Mouse (Mus musculus) gastrocnemius, postnatal 36 days (tissue): ENCODE data around the gene Pck2. TPM values are rescaled to one million over a fixed set of nuclear protein-coding genes. Genes with fewer than 3 reads are reported as not detected.

ENCODE experiments used
- DNase-seq, 2 experiments: peaks; one replicate each; pipeline ENCODE4 v3.0.0; 2022
- intact Hi-C: fragments of 180-260 bp; cut with DNase I; formaldehyde crosslinking; loops from one replicate; pipeline ENCODE4 v1.15.1; 2025
- total RNA-seq, 2 experiments: library from RNA; stranded (reverse); gene quantifications; 2 replicates each; pipeline ENCODE4 v1.2.3; 2021

The Pck2 gene
- total RNA-seq, 2 experiments from 2014 or later, result 4.2 to 4.5 TPM

GRCm38 (mm10) chr14:55524785-55525184 is 15.3 kb upstream of the Pck2 start, which contains the start of gene Nrl:
Gene Nrl, minus strand, starts transcription at chr14:55524981.
- DNase-seq, result no peak
- intact Hi-C loops, result no loop called here

- intact Hi-C loops, result no loop called here
- no peak for DNase-seq
Observed at GRCm38 (mm10) chr14:55526674-55527073, 13.4 kb upstream of the Pck2 start.

DNA sequence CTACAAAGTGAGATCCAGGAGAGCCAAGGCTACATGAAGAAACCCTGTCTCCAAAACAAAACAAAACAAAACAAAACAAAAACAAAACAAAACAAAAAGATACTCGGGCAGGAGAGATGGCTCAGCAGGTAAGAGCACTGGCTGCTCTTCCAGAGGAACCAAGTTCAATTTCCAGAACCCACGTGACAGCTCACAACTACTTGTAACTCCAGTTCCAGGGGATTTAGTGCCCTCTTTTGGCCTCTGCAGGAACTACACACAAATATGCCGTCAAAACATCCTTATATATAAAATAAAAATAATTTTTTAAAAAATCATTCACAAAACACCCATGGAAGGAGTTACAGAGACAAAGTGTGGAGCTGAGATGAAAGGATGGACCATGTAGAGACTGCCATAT is 12.1 kb upstream of the Pck2 start:
- no peak for DNase-seq
- intact Hi-C loops, result no loop called here

- DNase-seq, result no peak
- intact Hi-C loops, result no loop called here
Observed at GRCm38 (mm10) chr14:55536116-55536745, 3.8 kb upstream of the Pck2 start.

DNA sequence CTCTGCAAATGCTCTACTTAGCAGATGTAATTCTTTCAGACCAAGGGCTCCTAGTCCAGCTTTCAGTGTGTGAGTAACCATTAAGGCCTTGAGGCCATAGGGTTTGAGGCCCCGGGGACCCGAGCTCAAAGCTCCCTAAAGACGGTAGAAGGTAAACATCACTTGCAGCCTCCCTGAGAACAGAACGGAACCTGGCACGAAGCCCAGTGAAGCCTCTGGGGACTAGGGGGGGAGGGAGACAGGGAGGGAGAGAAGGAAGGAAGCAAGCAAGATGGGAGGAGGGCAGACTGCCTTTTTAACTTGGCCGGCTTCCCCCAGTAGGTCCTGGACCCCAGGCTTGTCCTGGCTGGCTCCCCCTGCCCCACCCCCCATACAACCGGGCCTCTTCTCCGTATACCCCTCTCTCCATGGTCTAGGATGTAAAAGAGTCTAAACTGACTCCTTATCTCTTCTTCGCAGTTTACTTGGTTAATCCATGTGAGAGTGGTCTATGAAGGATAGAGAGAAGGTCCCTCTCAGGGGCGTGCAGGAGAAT is 788 bp downstream of the Pck2 start:
- intact Hi-C loops, result no loop called here
- peak; percentile 82 to 83 for DNase-seq

DNA sequence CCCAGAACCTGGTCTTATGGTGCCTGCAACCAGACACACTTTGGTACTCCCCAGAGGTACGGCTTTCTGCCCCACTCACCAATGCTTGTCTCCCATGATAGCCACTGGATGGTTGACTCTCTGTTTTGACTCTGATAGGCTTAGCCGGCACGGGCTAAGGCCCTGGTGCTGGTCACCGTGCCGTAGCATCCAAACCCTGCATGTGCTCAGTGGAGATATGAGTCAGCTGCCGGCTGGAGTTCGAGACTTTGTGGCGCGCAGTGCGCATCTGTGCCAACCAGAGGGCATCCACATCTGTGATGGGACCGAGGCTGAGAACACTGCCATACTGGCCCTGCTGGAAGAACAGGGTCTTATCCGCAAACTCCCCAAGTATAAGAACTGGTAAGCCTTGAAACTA is 2.2 kb downstream of the Pck2 start:
- intact Hi-C loops, result no loop called here
- no peak for DNase-seq

- intact Hi-C loops, result no loop called here
- DNase-seq, result no peak
Observed at GRCm38 (mm10) chr14:55544334-55544733, 4.3 kb downstream of the Pck2 start.

- intact Hi-C loops, result no loop called here
- DNase-seq, result no peak
Observed at GRCm38 (mm10) chr14:55550191-55550590, 10.1 kb downstream of the Pck2 start.

DNA sequence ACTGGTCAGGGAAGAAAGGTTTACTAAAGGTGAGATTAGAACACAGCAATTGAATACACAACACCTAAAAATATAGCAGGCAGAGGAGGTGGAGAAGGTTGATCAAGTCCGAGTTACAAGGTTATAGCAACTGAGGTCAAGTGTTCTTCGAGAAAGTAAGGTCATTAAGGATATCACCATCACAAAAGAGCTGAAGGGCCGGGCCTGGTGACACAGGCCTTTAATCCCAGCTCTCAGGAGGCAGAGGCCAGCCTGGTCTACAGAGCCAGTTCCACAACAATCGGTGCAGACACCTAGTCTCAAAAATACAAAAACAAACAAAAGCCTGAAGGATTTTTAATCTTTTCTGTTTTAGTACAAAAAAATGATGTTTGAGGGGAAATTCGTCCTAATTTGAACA is 11.3 kb downstream of the Pck2 start:
- intact Hi-C loops, result no loop called here
- DNase-seq, result no peak

DNA sequence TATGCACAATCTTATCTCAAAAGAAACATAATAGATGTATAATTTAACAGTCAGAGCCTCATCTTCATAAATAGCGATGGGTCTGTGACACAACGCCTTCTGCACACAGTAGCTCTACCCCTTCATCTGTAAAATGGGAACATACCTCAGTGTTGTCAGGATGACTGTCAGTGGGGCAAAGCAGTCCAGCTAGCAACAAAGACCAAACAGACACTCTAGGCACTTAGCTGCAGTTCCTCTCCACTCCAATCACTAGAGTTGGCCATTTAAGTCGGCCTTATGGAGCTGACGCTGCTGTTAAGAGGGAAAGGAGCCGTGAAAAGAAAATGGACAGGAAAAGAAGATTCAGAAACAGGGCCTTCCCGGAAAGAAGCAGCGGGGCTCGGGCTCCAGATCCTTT is 11.7 kb downstream of the Pck2 start:
- intact Hi-C loops, result no loop called here
- no peak for DNase-seq

DNA sequence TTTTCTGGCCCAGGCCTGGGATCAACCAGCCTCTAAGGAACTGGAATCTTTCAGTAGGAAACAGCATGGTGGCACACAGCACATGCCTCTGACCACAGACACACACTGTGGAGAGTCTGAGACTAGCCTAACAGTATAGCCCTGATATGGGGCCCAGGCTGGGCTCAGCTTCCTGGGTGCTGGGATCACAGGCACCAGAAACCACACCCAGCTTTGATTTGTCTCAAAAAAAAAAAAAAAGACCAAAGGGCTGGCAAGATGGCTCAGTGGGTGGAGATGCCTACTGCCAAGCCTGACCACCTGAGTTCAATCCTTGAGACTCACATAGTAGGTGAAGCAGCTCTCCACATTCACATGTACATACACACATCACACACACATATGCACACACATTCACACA is 14.6 kb downstream of the Pck2 start:
- intact Hi-C loops, result no loop called here
- DNase-seq, result no peak

DNA sequence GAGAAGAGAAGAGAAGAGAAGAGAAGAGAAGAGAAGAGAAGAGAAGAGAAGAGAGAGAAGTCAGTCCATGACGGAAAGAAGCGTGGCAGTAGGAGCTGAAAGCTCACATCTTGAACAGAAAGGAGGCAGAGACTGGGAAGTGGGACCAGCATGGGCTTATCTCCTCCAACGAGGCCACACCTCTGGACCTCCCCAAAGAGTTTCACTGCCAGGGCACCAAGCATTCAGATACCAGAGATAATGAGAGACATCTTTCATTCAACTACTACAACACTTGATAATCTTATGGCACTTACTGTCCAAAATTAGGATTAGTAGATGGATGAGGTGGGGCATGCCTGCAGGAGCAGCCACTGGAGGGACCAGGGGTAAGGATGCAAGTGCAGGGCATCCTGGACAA is 15.7 kb downstream of the Pck2 start:
- intact Hi-C loops, result no loop called here
- no peak for DNase-seq

DNA sequence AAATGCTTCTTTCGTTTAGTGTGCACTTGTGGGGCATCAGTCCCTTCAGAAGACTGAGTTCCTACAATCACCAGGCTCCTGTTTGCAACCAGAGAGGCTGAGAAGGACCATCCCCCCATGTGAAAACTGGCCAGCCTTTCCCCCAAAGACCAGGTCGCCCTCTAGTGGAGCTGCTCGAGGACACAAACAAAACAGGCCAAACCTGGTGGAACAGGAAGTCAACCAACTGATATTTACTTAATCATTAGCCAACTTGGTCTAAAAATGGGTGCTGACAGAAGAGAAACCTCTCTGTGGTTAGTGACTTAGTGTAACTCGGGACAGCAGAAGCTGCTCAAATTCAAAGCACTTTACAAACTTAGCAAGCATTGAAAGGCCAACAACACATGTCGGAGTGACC is 16.9 kb downstream of the Pck2 start:
- intact Hi-C loops, result loop anchor here (1.0 kb wide), 1 partner anchor 60 kb away; no protein-coding TSS in a partner anchor
- DNase-seq, result peak; percentile 54 to 65

- no peak for DNase-seq
- intact Hi-C loops, result loop anchor here (1.0 kb wide), 1 partner anchor 60 kb away; no protein-coding TSS in a partner anchor
Observed at GRCm38 (mm10) chr14:55557587-55557986, 17.5 kb downstream of the Pck2 start.

DNA sequence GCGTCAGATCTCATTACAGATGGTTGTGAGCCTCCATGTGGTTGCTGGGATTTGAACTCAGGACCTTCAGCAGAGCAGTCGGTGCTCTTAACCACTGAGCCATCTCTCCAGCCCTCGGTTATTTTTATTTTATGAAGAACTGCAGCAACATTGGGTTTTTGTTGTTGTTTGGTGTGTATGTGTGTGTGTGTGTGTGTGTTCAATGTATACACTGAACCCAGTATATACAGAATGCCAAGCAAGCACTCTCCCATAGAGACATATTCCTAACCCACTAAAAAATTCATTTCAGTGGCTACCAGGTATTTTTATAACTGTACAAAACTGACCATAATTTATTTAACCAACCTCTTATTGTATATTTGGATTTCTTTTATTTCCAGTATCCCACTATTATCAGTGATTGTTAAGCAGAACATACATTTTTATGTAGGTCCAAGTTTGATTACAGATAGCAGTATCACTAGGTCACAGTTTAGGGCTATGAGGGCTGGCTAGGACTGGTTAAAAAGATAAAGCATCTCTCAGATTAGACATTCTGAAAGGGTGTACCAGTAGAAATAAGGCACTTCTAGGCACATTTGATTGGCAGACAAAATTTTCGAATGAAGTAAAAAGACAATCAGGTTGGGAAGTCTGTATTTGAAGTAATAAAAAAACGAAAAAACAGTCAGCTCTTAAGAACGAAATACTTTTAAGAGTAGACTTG is 18.8 kb downstream of the Pck2 start:
- intact Hi-C loops, result no loop called here
- DNase-seq, result no peak

DNA sequence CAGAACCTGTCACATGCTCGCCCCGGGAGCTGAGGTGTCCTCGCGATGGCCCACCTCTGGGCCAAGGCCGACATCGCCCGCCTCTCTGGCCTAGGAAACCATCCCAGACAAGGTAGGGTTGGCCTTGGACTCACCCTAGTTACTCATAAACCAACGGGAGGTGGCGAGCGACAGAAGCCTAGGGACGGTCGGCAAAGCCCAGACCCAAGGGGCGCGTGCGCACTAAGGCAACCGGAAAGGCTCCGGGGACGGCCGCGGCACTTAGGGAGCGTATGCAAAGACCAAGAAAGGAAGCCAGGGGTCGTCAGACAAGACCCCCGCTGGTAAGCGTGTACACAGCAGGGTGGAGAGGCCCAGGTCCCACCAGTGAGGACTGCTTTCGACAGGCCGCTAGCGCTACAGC is 19.7 kb downstream of the Pck2 start, which contains the start of gene Dcaf11:
Gene Dcaf11 (plus strand): TSS at position 208 of the 403 bp plus-strand sequence.
- peak; percentile 86 to 87 for DNase-seq
- intact Hi-C loops, result loop anchor here (5.0 kb wide), 1 partner anchor 43 kb away; the partner anchor contains the start of gene Irf9

GRCm38 (mm10) chr14:55560202-55561073 is 20.4 kb downstream of the Pck2 start, which contains the start of gene A730061H03Rik:
Gene A730061H03Rik, minus strand, starts transcription at chr14:55560406.
- DNase-seq, result peak; percentile 97 to 98
- intact Hi-C loops, result loop anchor here (5.0 kb wide), 1 partner anchor 42 kb away; the partner anchor contains the start of gene Irf9

DNA sequence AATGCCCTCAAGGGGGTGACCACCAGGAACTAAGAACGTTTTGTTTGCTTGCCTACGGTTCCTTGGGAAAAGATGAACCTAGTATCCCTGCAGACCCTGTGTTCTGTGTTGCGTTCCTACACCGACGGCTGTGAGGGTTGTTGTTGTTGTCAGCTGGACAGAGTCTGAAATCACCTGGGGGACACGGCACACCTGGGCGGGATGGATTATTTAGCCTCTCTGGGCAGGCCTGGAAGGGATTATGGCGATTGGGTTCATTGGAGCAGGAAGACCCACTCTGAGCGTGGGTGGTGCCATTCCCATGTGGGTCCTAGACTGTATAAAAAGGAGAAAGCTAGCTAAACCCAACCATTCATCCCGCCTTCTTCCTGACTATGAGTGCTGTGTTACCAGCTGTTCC is 21.8 kb downstream of the Pck2 start:
- intact Hi-C loops, result loop anchor here (2.0 to 5.0 kb wide), 2 partner anchors 15 to 40 kb away; partner anchors contain the start of gene Irf9
- no peak for DNase-seq

GRCm38 (mm10) chr14:55563249-55563648 is 23.2 kb downstream of the Pck2 start:
- DNase-seq, result no peak
- intact Hi-C loops, result loop anchor here (2.0 to 5.0 kb wide), 2 partner anchors 14 to 39 kb away; partner anchors contain the start of gene Irf9

GRCm38 (mm10) chr14:55565748-55566147 is 25.7 kb downstream of the Pck2 start:
- DNase-seq, result no peak
- intact Hi-C loops, result no loop called here
